Mouse (Mus musculus) mammary gland, adult 2 months (tissue): ENCODE measurements around the gene Nt5dc1. TPM values are rescaled to one million over a fixed set of nuclear protein-coding genes. Genes with fewer than 3 reads are reported as not detected.

Experiments
- polyA plus RNA-seq: library from polyadenylated mRNA; depleted of rRNA; stranded (reverse); fragments of >200 nt; gene quantifications from 2 replicates; pipeline ENCODE4 v1.2.3, GENCODE M21; 2012; ENCODE audit warnings: low replicate concordance; rRNA removed

Gene Nt5dc1
- polyA plus RNA-seq: 5.9 and 6.7 TPM in 2 replicates

DNA sequence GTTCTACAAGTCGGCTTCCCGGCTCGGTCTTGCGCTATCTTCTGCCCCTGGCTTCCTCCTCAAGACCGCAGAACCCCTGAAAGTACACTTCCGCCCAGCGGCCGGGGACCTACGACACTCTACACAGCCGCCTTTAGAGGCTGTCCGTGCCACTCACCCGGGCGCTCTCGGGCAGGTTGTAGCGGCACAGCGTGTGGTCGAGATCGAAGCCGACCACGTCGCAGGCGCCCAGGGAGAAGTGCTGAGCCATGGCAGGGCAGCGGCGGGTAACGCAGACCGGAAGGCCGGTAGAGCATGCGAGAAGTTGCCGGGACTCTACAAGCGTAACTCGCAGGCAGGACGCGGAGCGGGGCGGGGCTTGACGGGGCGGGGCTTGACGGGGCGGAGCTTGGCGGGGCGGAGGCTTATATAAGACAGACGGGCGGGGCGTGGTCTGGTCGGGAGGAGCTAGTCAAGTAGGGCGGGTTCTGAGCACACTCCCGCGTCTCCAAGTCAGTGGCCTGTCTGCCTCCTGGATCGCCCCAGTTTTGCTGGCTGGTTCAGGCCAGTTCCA is at the start of gene Nt5dc1:
Nt5dc1 (minus strand) TSS at position 349 of the 553 bp plus-strand sequence.

GRCm38 (mm10) chr10:34389681-34390080 is 28.7 kb downstream of the Nt5dc1 start, which contains the start of gene Col10a1:
Gene Col10a1 (plus strand): TSS chr10:34389981.

GRCm38 (mm10) chr10:34297299-34297979 is 120.9 kb downstream of the Nt5dc1 start, which contains the start of gene Tspyl4:
Gene Tspyl4 (plus strand): TSS chr10:34297442.

GRCm38 (mm10) chr10:34281962-34282388 is 136.4 kb downstream of the Nt5dc1 start, which contains the start of gene Tspyl1:
Gene Tspyl1 (plus strand): TSS chr10:34282190.

Other genes starting within 250 kb of the Nt5dc1 start
- 18.7 and 37.2 TPM in 2 replicates for gene Dse, start 210.8 kb downstream of the Nt5dc1 start, polyA plus RNA-seq
- gene Tspyl1, start 136.4 kb downstream of the Nt5dc1 start, polyA plus RNA-seq: 29.6 and 36.4 TPM in 2 replicates
- 3.3 and 6.9 TPM in 2 replicates for gene Tspyl4, start 121.1 kb downstream of the Nt5dc1 start, polyA plus RNA-seq
- not detected in 2 replicates for gene Col10a1, start 28.6 kb downstream of the Nt5dc1 start, polyA plus RNA-seq
- gene Frk, start 64.8 kb upstream of the Nt5dc1 start, polyA plus RNA-seq: 0.55 and 0.73 TPM in 2 replicates